Mouse (Mus musculus) spleen, embryonic (tissue): ENCODE data around the gene Dtymk.
"Not testable (repeated sequence)": the region's sequence is repeated elsewhere in the genome, so short reads cannot be mapped to it uniquely, and the experiment has no call there.

Source experiments
- CTCF ChIA-PET: fragments of 350-600 bp; sonication (Branson Sonifier 250); formaldehyde crosslinking; loops from one replicate; lab custom pipeline; 2022; lab: Charles Lee

Dtymk gene

GRCm38 (mm10) chr1:93801741-93802238 is at the start of gene Dtymk:
Gene Dtymk (minus strand): TSS chr1:93801934.
- CTCF ChIA-PET, result no interaction called here

GRCm38 (mm10) chr1:93845766-93846366 is 44.1 kb upstream of the Dtymk start:
- CTCF ChIA-PET, result not testable (repeated sequence)

- CTCF ChIA-PET, result not testable (repeated sequence)
Observed at GRCm38 (mm10) chr1:93838569-93838968, 36.8 kb upstream of the Dtymk start.

GRCm38 (mm10) chr1:93837335-93837734 is 35.6 kb upstream of the Dtymk start:
- CTCF ChIA-PET, result no interaction called here

GRCm38 (mm10) chr1:93836532-93836913 is 34.8 kb upstream of the Dtymk start:
- CTCF ChIA-PET, result no interaction called here

- CTCF ChIA-PET, result no interaction called here
Observed at GRCm38 (mm10) chr1:93835876-93836531, 34.3 kb upstream of the Dtymk start.

- CTCF ChIA-PET, result no interaction called here
Observed at GRCm38 (mm10) chr1:93835211-93835610, 33.5 kb upstream of the Dtymk start.

GRCm38 (mm10) chr1:93834671-93835150 is 33.0 kb upstream of the Dtymk start:
- CTCF ChIA-PET, result no interaction called here

- CTCF ChIA-PET, result not testable (repeated sequence)
Observed at GRCm38 (mm10) chr1:93832754-93833360, 31.1 kb upstream of the Dtymk start.

- CTCF ChIA-PET, result no interaction called here
Observed at GRCm38 (mm10) chr1:93826540-93826835, 24.8 kb upstream of the Dtymk start.

GRCm38 (mm10) chr1:93825771-93826539 is 24.2 kb upstream of the Dtymk start:
- CTCF ChIA-PET, result no interaction called here

GRCm38 (mm10) chr1:93825105-93825674 is 23.5 kb upstream of the Dtymk start:
- CTCF ChIA-PET, result no interaction called here

GRCm38 (mm10) chr1:93824609-93825008 is 22.9 kb upstream of the Dtymk start, which contains the start of gene D2hgdh:
Gene D2hgdh (plus strand): TSS chr1:93824909.
- CTCF ChIA-PET, result no interaction called here

- CTCF ChIA-PET, result no interaction called here
Observed at GRCm38 (mm10) chr1:93823796-93824495, 22.2 kb upstream of the Dtymk start.

GRCm38 (mm10) chr1:93818722-93819121 is 17.0 kb upstream of the Dtymk start:
- CTCF ChIA-PET, result no interaction called here

- CTCF ChIA-PET, result no interaction called here
Observed at GRCm38 (mm10) chr1:93817823-93818532, 16.2 kb upstream of the Dtymk start.

- CTCF ChIA-PET, result no interaction called here
Observed at GRCm38 (mm10) chr1:93811495-93812039, 9.8 kb upstream of the Dtymk start.

GRCm38 (mm10) chr1:93810011-93810410 is 8.3 kb upstream of the Dtymk start:
- CTCF ChIA-PET, result no interaction called here

GRCm38 (mm10) chr1:93808871-93809270 is 7.1 kb upstream of the Dtymk start:
- CTCF ChIA-PET, result no interaction called here

- CTCF ChIA-PET, result no interaction called here
Observed at GRCm38 (mm10) chr1:93805221-93805951, 3.7 kb upstream of the Dtymk start.
